Mouse (Mus musculus) CH12.LX (cell line): Measurements from ENCODE around the gene Bdp1. TPM values are rescaled to one million over a fixed set of nuclear protein-coding genes. Genes with fewer than 3 reads are reported as not detected.

Source experiments
- DNase-seq: peaks from one replicate; pipeline ENCODE4 v3.0.0-alpha.2; 2013; ENCODE audit errors: extremely low read depth
- H3K27ac ChIP-seq: 2 replicates; pipeline ENCODE4 v1.5.1; 2012; ENCODE audit warnings: low read depth, mild to moderate bottlenecking, control low read depth, moderate library complexity; ENCODE audit not compliant: insufficient read depth
- H3K27me3 ChIP-seq: replicated peaks from 2 replicates; pipeline ENCODE3; 2012; ENCODE audit warnings: inconsistent platforms
- H3K36me3 ChIP-seq, 2 experiments: replicated peaks in 1 of 2; 2 replicates each; pipeline versions ENCODE3 to v1.6.1; 2012; ENCODE audit warnings: inconsistent platforms in 1 of 2, low read length in 1 of 2, mild to moderate bottlenecking in 1 of 2, mixed read lengths in 1 of 2, moderate library complexity in 1 of 2; ENCODE audit not compliant: control insufficient read depth in 1 of 2, insufficient read depth in 1 of 2
- H3K4me1 ChIP-seq, 2 experiments: 2 replicates each; pipeline ENCODE4 v1.6.1; 2012; ENCODE audit warnings: inconsistent platforms in 1 of 2, moderate library complexity in 1 of 2; ENCODE audit not compliant: insufficient read depth in 2 of 2, control insufficient read depth in 1 of 2
- H3K4me2 ChIP-seq: 2 replicates; pipeline ENCODE4 v1.6.1; 2012; ENCODE audit warnings: low read depth, mild to moderate bottlenecking, control low read depth; ENCODE audit not compliant: poor library complexity, insufficient read depth, severe bottlenecking
- H3K4me3 ChIP-seq, 3 experiments: fragments of 150-350 bp in 1 of 3; sonication (generic) in 1 of 3; replicated peaks in 1 of 3; 2 replicates each; pipeline versions ENCODE3 to v1.5.1; 2011 to 2012; ENCODE audit warnings: low read depth in 2 of 3, low read length in 2 of 3, mild to moderate bottlenecking in 2 of 3, moderate library complexity in 2 of 3, control low read depth in 1 of 3, improper control_type of control experiment in 1 of 3, inconsistent platforms in 1 of 3, mixed read lengths in 1 of 3; ENCODE audit not compliant: poor library complexity in 1 of 3
- H3K79me2 ChIP-seq: replicated peaks from 2 replicates; pipeline ENCODE4 v1.6.1; 2012; ENCODE audit warnings: mild to moderate bottlenecking, moderate library complexity; ENCODE audit not compliant: control insufficient read depth, poor library complexity, insufficient read depth, severe bottlenecking; ENCODE audit errors: extremely low read depth
- H3K9ac ChIP-seq: 2 replicates; pipeline ENCODE4 v1.6.1; 2012; ENCODE audit warnings: low read depth, mild to moderate bottlenecking, control low read depth, moderate library complexity; ENCODE audit not compliant: insufficient read depth
- H3K9me3 ChIP-seq: replicated peaks from 2 replicates; pipeline ENCODE3; 2012; ENCODE audit warnings: low read length, inconsistent platforms, mixed read lengths
- CHD2 ChIP-seq: IDR thresholded peaks from 2 replicates; pipeline ENCODE4 v1.6.1; 2011; ENCODE audit warnings: low read length, improper control_type of control experiment
- CTCF ChIP-seq, 2 experiments: IDR thresholded peaks in 1 of 2; conservative IDR thresholded peaks in 1 of 2; 2 replicates each; pipeline ENCODE4 v1.5.1; 2011 to 2012; ENCODE audit warnings: low read depth in 2 of 2, low read length in 2 of 2, improper control_type of control experiment in 1 of 2, inconsistent platforms in 1 of 2, mild to moderate bottlenecking in 1 of 2, moderate library complexity in 1 of 2
- E2F4 ChIP-seq: IDR thresholded peaks from 2 replicates; pipeline ENCODE4 v1.6.1; 2011; ENCODE audit warnings: low read depth, low read length, improper control_type of control experiment; ENCODE audit not compliant: insufficient replicate concordance
- ELF1 ChIP-seq: IDR thresholded peaks from 2 replicates; pipeline ENCODE4 v1.6.1; 2014; ENCODE audit warnings: low read depth, mild to moderate bottlenecking, inconsistent platforms, low read length, improper control_type of control experiment
- EP300 ChIP-seq: IDR thresholded peaks from 2 replicates; pipeline ENCODE4 v1.6.1; 2011; ENCODE audit warnings: low read length, improper control_type of control experiment
- GABPA ChIP-seq: IDR thresholded peaks from 2 replicates; pipeline ENCODE4 v1.6.1; 2012; ENCODE audit warnings: low read depth, low read length, improper control_type of control experiment, inconsistent platforms; ENCODE audit not compliant: insufficient replicate concordance
- HCFC1 ChIP-seq: IDR thresholded peaks from 2 replicates; pipeline ENCODE4 v1.6.1; 2012; ENCODE audit warnings: low read depth, mild to moderate bottlenecking, inconsistent platforms, low read length, improper control_type of control experiment
- JUN ChIP-seq: IDR thresholded peaks from 2 replicates; pipeline ENCODE4 v1.6.1; 2011; ENCODE audit warnings: low read depth, mild to moderate bottlenecking, low read length, improper control_type of control experiment, moderate library complexity; ENCODE audit not compliant: insufficient read depth
- JUND ChIP-seq: conservative IDR thresholded peaks from 2 replicates; pipeline ENCODE4 v1.6.1; 2011; ENCODE audit warnings: low read depth, low read length, improper control_type of control experiment
- KAT2A ChIP-seq: IDR thresholded peaks from 2 replicates; pipeline ENCODE4 v1.6.1; 2012; ENCODE audit warnings: low read length, improper control_type of control experiment, inconsistent platforms; ENCODE audit not compliant: insufficient replicate concordance
- MAFK ChIP-seq: IDR thresholded peaks from 2 replicates; pipeline ENCODE4 v1.6.1; 2011; ENCODE audit warnings: low read length, improper control_type of control experiment; ENCODE audit not compliant: insufficient replicate concordance
- MEF2A ChIP-seq: IDR thresholded peaks from 2 replicates; pipeline ENCODE4 v1.6.1; 2014; ENCODE audit warnings: low read depth, mild to moderate bottlenecking, inconsistent platforms, low read length, improper control_type of control experiment, borderline replicate concordance
- MYC ChIP-seq: IDR thresholded peaks from 2 replicates; pipeline ENCODE4 v1.6.1; 2011; ENCODE audit warnings: low read depth, mild to moderate bottlenecking, improper control_type of control experiment, low read length
- PAX5 ChIP-seq: IDR thresholded peaks from 2 replicates; pipeline ENCODE4 v1.6.1; 2012; ENCODE audit warnings: low read length, inconsistent platforms, mixed read lengths
- RAD21 ChIP-seq: IDR thresholded peaks from 2 replicates; pipeline ENCODE4 v1.6.1; 2011; ENCODE audit warnings: low read depth, mild to moderate bottlenecking, low read length, improper control_type of control experiment, moderate library complexity
- RCOR1 ChIP-seq: conservative IDR thresholded peaks from 2 replicates; pipeline ENCODE4 v1.6.1; 2012; ENCODE audit warnings: low read depth, mild to moderate bottlenecking, inconsistent platforms, low read length, improper control_type of control experiment
- SIN3A ChIP-seq: IDR thresholded peaks from 2 replicates; pipeline ENCODE4 v1.6.1; 2012; ENCODE audit warnings: low read length, improper control_type of control experiment, inconsistent platforms
- SMC3 ChIP-seq: IDR thresholded peaks from 2 replicates; pipeline ENCODE4 v1.6.1; 2011; ENCODE audit warnings: low read depth, low read length, improper control_type of control experiment
- USF2 ChIP-seq: conservative IDR thresholded peaks from 2 replicates; pipeline ENCODE4 v1.6.1; 2011; ENCODE audit warnings: low read depth, low read length, improper control_type of control experiment
- ZKSCAN1 ChIP-seq: IDR thresholded peaks from 2 replicates; pipeline ENCODE4 v1.6.1; 2012; ENCODE audit warnings: low read depth, inconsistent platforms, low read length, improper control_type of control experiment, borderline replicate concordance
- ZNF384 ChIP-seq: IDR thresholded peaks from 2 replicates; pipeline ENCODE4 v1.6.1; 2012; ENCODE audit warnings: low read depth, low read length, improper control_type of control experiment, inconsistent platforms
- dilution Hi-C: fragments of 300-500 bp; cut with MboI; formaldehyde crosslinking; loops from 2 replicates; pipeline ENCODE4 v1.14.3; 2020; ENCODE audit warnings: low sequenced_read_pairs; ENCODE audit not compliant: extremely low pct_unique_long_range_greater_than_20kb, extremely low pct_ligation_motif_present
- in situ Hi-C: fragments of 300-500 bp; cut with MboI; formaldehyde crosslinking; loops from 3 replicates; pipeline ENCODE4 v1.14.3; 2019; ENCODE audit warnings: low sequenced_read_pairs, low pct_ligation_motif_present, low pct_unique_long_range_greater_than_20kb, mixed read lengths
- polyA plus RNA-seq: library from polyadenylated mRNA; unstranded; fragments of >175 nt; gene quantifications from 2 replicates; pipeline ENCODE4 v1.2.1, GENCODE M21; 2012; ENCODE audit warnings: low read depth; ENCODE audit not compliant: insufficient read length
- total RNA-seq, 2 experiments: library from RNA; depleted of rRNA; stranded (reverse); fragments of 300-350 nt in 1 of 2; fragments of >200 nt in 1 of 2; gene quantifications; 2 replicates each; pipeline ENCODE4 v1.2.3; 2012 to 2014

Bdp1 gene
- total and polyA plus RNA-seq, 3 experiments, result 20.0 to 24.2 (median 22.0) TPM

GRCm38 (mm10) chr13:99983320-99983719 lies 120.5 kb downstream of the Bdp1 start:
- Histone ChIP-seq H3K36me3 (peaks cover 4 to 21% of the 10 kb centered on the region in 2 experiments), H3K4me1 (no peaks in the 10 kb centered on the region), H3K4me2 (no peak overlapping the region), H3K27me3 (no peaks in the 10 kb centered on the region), H3K27ac (no peak overlapping the region), H3K9ac (no peak overlapping the region), H3K4me3 (no peak overlapping the region), H3K79me2 (no peaks in the 10 kb centered on the region), H3K9me3 (no peaks in the 10 kb centered on the region)
- TF ChIP-seq JUND (no peak), USF2 (no peak), SIN3A (no peak), HCFC1 (no peak), E2F4 (no peak), EP300 (no peak), GABPA (no peak), ZKSCAN1 (no peak), JUN (0 out of 2 replicates have a peak, but pooled peaks have one; percentile 9), MYC (no peak), ZNF384 (no peak), SMC3 (peak; percentile 62), RAD21 (peak; percentile 54), KAT2A (no peak), CTCF (conservative IDR thresholded peaks at IDR 0.05 in 1 of 2, IDR thresholded peaks at IDR 0.05 in 1 of 2; ENCODE audit: low read depth in 2 of 2, low read length in 2 of 2) (peak in 1 of 2 experiments; percentile 60; a peak in 3 of 4 replicates), MEF2A (no peak)
- in situ Hi-C loops, result loop anchor here (10.0 kb wide), 1 partner anchor 119 kb away; no protein-coding TSS in a partner anchor
- DNase-seq, result peak; percentile 18
- dilution Hi-C loops, result no loop called here

- Histone ChIP-seq H3K36me3 (peaks cover 5 to 25% of the 10 kb centered on the region in 2 experiments), H3K27ac (no peak overlapping the region), H3K4me3 (no peak overlapping the region), H3K4me1 (no peaks in the 10 kb centered on the region), H3K9me3 (no peaks in the 10 kb centered on the region), H3K79me2 (no peaks in the 10 kb centered on the region), H3K4me2 (no peak overlapping the region), H3K27me3 (no peaks in the 10 kb centered on the region), H3K9ac (no peak overlapping the region)
- dilution Hi-C loops, result no loop called here
- DNase-seq, result no peak
- TF ChIP-seq JUND (no peak), RCOR1 (no peak), ELF1 (no peak), ZNF384 (no peak), SMC3 (no peak), KAT2A (no peak), PAX5 (no peak), E2F4 (no peak), CTCF (conservative IDR thresholded peaks at IDR 0.05 in 1 of 2, IDR thresholded peaks at IDR 0.05 in 1 of 2; ENCODE audit: low read depth in 2 of 2, low read length in 2 of 2) (no peak), MAFK (no peak), MYC (no peak), CHD2 (no peak)
- in situ Hi-C loops, result no loop called here
Measured at GRCm38 (mm10) chr13:99979406-99979805, 124.5 kb downstream of the Bdp1 start.
